Mouse (Mus musculus) embryo, embryonic 9.5 days (tissue): Measurements from ENCODE around the gene Acsl6.
A peak's percentile ranks its signal among the peaks of the same experiment; 100 is the strongest.
"Not testable (repeated sequence)": the region's sequence is repeated elsewhere in the genome, so short reads cannot be mapped to it uniquely, and the experiment has no call there.

Experiments
- DNase-seq: peaks from one replicate; pipeline ENCODE4 v3.0.0-alpha.2; 2017; ENCODE audit errors: extremely low spot score

Gene Acsl6

DNA sequence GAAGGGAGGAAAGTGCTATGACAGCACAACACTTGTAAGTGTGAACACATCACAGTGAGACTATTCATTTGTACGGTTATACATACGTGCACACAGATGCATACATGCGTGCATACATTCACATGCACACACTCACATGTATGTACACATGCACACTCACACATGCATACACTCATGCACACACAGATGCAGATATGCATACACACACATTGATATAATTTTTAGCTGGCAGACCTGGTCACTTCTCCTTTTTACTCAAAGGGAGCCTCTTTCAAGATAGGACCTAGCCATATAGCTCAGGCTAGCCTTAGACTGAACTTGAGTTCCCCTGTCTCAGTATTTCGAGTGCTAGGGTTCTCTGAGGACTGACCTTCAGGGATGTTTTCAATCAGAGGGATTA is 87.7 kb downstream of the Acsl6 start:
- no peak for DNase-seq

DNA sequence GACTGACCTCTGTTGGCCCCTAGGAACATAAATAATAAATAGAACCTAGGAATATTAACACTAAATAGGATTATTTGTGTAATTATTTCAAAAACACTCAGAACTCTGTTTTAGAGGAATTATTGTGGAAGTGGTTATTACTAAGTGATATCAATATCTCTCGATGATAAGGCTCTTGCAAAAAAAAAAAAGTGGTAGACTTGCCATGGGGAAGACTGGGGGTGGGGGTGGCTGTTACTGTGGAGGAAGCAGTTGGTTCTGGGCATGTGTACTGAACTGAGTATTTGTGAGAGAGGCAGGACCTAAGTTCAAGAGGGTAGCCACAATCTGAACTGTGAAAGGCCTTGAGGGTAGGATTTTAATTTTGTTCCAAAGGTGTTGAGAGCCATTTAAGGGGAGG is 93.1 kb downstream of the Acsl6 start:
- no peak for DNase-seq

DNA sequence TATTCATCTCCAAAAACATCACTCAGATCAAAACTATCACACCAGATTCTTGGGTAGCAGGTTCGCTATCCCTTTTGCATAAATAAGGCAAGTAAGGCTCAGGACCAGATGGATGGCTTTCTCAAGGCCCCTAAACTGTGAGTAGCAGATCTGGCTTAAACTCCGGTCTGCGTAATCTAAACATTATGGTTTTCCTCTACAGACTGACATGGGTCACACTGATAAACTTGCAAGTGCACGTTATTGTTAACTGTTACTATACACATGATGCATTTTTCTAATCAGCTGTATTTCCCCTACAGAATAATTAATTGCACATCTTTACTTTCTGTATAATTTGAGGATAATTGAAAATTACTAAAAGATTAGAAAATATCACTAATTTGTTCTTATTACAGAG is 94.5 kb downstream of the Acsl6 start:
- DNase-seq: no peak

DNA sequence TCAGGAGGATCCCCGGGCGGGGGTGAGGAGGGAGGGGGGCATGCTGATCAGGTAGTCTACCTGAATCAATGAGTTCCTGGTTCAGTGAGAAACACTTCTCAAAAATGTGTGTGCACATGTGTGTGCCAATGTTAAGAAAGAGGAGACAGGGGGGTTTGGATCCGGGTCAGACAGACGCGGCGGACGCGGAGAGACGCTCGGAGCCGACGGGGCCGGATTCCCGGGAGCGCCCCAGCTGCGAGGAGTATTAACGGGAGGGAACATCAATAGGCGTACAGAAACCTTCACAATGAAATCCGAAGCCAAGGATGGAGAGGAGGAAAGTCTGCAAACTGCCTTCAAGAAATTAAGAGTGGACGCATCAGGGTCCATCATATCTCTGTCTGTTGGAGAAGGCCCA is 97.2 kb downstream of the Acsl6 start:
- not testable (repeated sequence) for DNase-seq

DNA sequence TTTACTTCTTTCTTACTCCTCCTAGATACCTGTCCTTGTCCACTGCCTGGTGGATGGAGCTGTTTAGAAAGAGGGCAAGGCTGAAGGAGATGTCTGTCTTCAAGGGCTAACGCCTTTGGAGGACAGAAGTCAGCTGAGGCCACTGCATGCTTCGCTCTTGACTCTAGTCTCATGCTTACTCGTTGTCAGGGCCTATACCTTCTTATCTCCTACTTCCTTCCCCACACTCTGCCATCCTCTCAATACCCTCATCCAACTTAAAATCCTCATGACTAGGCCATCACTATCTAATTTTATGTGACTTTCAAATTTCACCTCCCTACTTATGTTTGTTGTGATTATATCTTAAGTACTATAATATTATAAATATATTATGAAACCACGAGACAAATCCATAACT is 101.3 kb downstream of the Acsl6 start:
- DNase-seq: no peak

DNA sequence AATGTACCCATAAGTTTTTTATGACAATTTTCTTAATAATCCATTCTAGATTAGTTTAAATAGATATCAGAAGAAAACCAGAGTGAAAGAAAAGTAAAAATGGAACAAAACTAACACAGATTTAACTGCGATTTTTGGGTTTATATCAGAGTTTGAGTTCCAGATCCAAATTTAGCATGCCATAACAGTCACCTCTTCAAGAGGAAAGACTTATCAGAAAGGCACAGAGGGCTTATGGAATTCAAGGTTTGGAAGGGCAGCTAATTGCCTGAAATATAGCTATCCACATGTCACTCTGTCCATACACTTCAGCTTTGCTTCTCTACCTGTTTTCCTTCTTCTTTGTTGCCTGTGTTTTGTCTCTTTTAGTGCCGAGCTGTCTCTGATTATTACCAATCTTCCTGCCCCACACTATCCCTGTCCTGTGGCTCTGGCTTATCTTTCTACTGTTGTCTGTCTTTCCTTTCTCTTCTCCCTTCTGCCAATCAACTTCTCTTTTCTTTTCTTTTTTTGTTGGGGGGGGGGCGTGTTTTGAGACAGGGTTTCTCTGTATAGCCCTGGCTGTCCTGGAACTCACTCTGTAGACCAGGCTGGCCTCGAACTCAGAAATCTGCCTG is 103.4 kb downstream of the Acsl6 start:
- DNase-seq: no peak

DNA sequence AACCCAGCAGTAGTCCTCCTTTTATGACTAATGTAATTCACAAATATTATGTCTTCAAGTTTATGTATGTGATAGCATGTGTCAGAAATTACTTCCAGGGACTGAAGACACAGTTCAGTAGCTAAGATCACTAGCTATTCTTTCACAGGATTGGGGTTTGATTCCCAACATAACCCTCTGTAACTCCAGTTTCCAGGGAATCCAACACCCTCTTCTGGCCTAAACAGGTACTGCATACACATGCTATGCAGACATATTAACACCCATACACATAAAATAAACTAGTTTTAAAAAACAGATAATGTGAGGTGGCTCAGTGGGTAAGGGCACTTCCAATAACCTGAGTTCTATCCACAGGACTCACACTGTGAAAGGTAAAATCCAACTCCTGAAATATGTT is 107.0 kb downstream of the Acsl6 start:
- DNase-seq: no peak

DNA sequence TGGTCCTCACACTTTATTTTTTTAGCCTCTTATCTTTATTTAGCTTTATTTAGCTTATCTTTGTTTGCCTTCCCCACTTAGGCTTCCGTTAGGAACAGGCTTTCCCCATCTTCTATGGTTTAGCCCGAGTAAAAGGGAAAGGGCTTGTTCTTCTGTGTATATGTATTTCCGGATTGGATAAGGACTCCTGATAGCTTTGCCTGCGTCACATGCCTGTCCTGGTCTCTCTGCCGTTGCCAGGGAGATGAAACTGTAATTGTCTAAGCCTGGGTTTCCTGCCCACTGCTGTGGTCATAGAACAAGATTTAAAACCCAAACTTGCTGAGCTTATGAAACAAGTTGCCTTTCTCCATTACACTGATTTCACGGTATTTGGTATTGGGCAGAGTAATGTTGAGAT is 109.4 kb downstream of the Acsl6 start:
- peak; percentile 3 for DNase-seq
